Mouse (Mus musculus): Measurements from ENCODE around the gene Kcnf1. TPM values are rescaled to one million over a fixed set of nuclear protein-coding genes. Genes with fewer than 3 reads are reported as not detected.

Gene Kcnf1
- total and polyA plus RNA-seq, 3 experiments, result not detected

DNA sequence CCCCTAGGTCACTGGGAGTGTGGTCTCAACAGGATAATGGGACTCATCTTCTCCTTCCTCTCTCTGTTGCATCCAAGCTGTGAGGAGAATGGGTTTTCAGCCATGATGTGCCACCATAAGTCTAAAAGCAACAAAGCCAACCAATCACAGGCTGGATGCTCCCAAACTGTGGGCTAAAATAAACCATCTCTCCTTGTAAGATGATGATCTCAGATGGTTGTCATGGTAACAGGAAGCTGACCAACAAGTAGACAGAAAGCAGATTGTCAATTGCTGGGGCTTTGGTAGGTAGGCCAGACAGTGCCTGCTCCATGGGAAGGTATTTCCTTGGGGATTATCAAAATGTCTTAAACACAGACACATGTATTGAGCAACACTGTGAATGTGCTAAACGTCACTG lies 20.9 kb downstream of the Kcnf1 start:
- no peak overlapping the region for H3K27ac ChIP-seq (ENCODE audit: insufficient read depth, low read depth)
- H3K36me3 ChIP-seq (replicated peaks in 1 of 2; ENCODE audit: control insufficient read depth in 1 of 2, insufficient read depth in 1 of 2, low read length in 1 of 2), result no peaks in the 10 kb centered on the region
- DNase-seq (ENCODE audit: extremely low read depth), result no peak
- in situ Hi-C loops (cut with MboI; ENCODE audit: low pct_ligation_motif_present, low pct_unique_long_range_greater_than_20kb, low sequenced_read_pairs) (no loop called here), dilution Hi-C loops (cut with MboI; ENCODE audit: extremely low pct_ligation_motif_present, extremely low pct_unique_long_range_greater_than_20kb, low sequenced_read_pairs) (no loop called here)
- no peak overlapping the region for H3K4me2 ChIP-seq (ENCODE audit: insufficient read depth, low read depth, poor library complexity, severe bottlenecking)
- no peak overlapping the region for H3K4me3 ChIP-seq (replicated peaks in 1 of 3; ENCODE audit: low read depth in 2 of 3, low read length in 2 of 3, poor library complexity in 1 of 3)
- H3K79me2 ChIP-seq (replicated peaks; ENCODE audit: control insufficient read depth, extremely low read depth, insufficient read depth, poor library complexity, severe bottlenecking), result no peaks in the 10 kb centered on the region
- H3K9ac ChIP-seq (ENCODE audit: insufficient read depth, low read depth), result no peak overlapping the region
- no peaks in the 10 kb centered on the region for H3K9me3 ChIP-seq (replicated peaks; ENCODE audit: low read length)
- no peaks in the 10 kb centered on the region for H3K27me3 ChIP-seq (replicated peaks)
- 0 out of 4 replicates have a peak, but pooled peaks cover 0 to 2% of the 10 kb centered on the region in 2 experiments for H3K4me1 ChIP-seq (ENCODE audit: control insufficient read depth in 1 of 2, insufficient read depth in 2 of 2)
- TF ChIP-seq RCOR1 (conservative IDR thresholded peaks at IDR 0.05; ENCODE audit: low read depth, low read length) (no peak), TBP (conservative IDR thresholded peaks at IDR 0.05; ENCODE audit: low read depth, low read length) (no peak), CHD1 (IDR thresholded peaks at IDR 0.05; ENCODE audit: low read depth, low read length) (no peak), E2F4 (IDR thresholded peaks at IDR 0.05; ENCODE audit: insufficient replicate concordance, low read depth, low read length) (no peak), KAT2A (IDR thresholded peaks at IDR 0.05; ENCODE audit: insufficient replicate concordance, low read length) (no peak), USF1 (IDR thresholded peaks at IDR 0.05; ENCODE audit: low read depth, low read length) (no peak), ZMIZ1 (IDR thresholded peaks at IDR 0.05; ENCODE audit: low read depth, low read length) (no peak), JUN (IDR thresholded peaks at IDR 0.05; ENCODE audit: insufficient read depth, low read depth, low read length) (no peak), MAX (IDR thresholded peaks at IDR 0.05; ENCODE audit: low read length) (no peak), UBTF (IDR thresholded peaks at IDR 0.05; ENCODE audit: low read depth, low read length) (no peak), MAFK (IDR thresholded peaks at IDR 0.05; ENCODE audit: insufficient replicate concordance, low read length) (no peak), CHD2 (IDR thresholded peaks at IDR 0.05; ENCODE audit: low read length) (no peak), ZC3H11A (IDR thresholded peaks at IDR 0.05; ENCODE audit: low read depth, low read length) (no peak), ELF1 (IDR thresholded peaks at IDR 0.05; ENCODE audit: low read depth, low read length) (no peak), GABPA (IDR thresholded peaks at IDR 0.05; ENCODE audit: insufficient replicate concordance, low read depth, low read length) (no peak), SMC3 (IDR thresholded peaks at IDR 0.05; ENCODE audit: low read depth, low read length) (no peak), ZNF384 (IDR thresholded peaks at IDR 0.05; ENCODE audit: low read depth, low read length) (no peak), MXI1 (IDR thresholded peaks at IDR 0.05; ENCODE audit: low read depth, low read length) (no peak), RAD21 (IDR thresholded peaks at IDR 0.05; ENCODE audit: low read depth, low read length) (no peak), USF2 (conservative IDR thresholded peaks at IDR 0.05; ENCODE audit: low read depth, low read length) (no peak)

DNA sequence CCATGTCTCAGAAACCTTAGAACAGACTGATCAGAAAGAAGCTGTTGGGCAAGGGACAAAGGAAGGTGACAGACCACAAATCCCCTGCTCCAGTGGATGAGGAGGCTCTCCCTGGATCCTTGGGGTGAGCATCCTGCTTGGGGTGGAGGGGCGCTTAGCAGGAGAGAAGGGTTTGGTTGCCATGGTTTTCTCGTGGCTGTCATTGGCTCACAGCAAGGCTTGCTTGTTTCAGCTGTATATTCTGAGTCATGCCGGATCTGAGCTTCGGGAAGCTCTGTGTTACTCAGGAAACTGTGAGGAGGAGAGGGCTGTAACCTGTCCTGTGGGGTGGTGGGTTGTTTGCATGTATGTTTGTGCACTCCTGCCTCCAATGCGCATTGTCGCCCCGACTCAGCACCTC lies 23.8 kb downstream of the Kcnf1 start:
- in situ Hi-C loops (cut with MboI; ENCODE audit: low pct_ligation_motif_present, low pct_unique_long_range_greater_than_20kb, low sequenced_read_pairs) (no loop called here), dilution Hi-C loops (cut with MboI; ENCODE audit: extremely low pct_ligation_motif_present, extremely low pct_unique_long_range_greater_than_20kb, low sequenced_read_pairs) (no loop called here)
- no peak overlapping the region for H3K9ac ChIP-seq (ENCODE audit: insufficient read depth, low read depth)

More for the DNA sequence above, 23.8 kb downstream of the Kcnf1 start:
- Histone ChIP-seq H3K4me3 (replicated peaks in 1 of 3; ENCODE audit: low read depth in 2 of 3, low read length in 2 of 3, poor library complexity in 1 of 3) (no peak overlapping the region), H3K9me3 (replicated peaks; ENCODE audit: low read length) (no peaks in the 10 kb centered on the region), H3K4me1 (ENCODE audit: control insufficient read depth in 1 of 2, insufficient read depth in 2 of 2) (peaks cover 0 to 10% of the 10 kb centered on the region in 2 experiments; a peak in 2 of 4 replicates), H3K36me3 (replicated peaks in 1 of 2; ENCODE audit: control insufficient read depth in 1 of 2, insufficient read depth in 1 of 2, low read length in 1 of 2) (no peaks in the 10 kb centered on the region), H3K4me2 (ENCODE audit: insufficient read depth, low read depth, poor library complexity, severe bottlenecking) (no peak overlapping the region), H3K27ac (ENCODE audit: insufficient read depth, low read depth) (no peak overlapping the region), H3K79me2 (replicated peaks; ENCODE audit: control insufficient read depth, extremely low read depth, insufficient read depth, poor library complexity, severe bottlenecking) (no peaks in the 10 kb centered on the region), H3K27me3 (replicated peaks) (no peaks in the 10 kb centered on the region)
- DNase-seq (ENCODE audit: extremely low read depth), result no peak
- TF ChIP-seq UBTF (IDR thresholded peaks at IDR 0.05; ENCODE audit: low read depth, low read length), result no peak
- no peak for TF ChIP-seq BHLHE40 (IDR thresholded peaks at IDR 0.05; ENCODE audit: low read depth, low read length)
- no peak for TF ChIP-seq ZNF384 (IDR thresholded peaks at IDR 0.05; ENCODE audit: low read depth, low read length)
- no peak for TF ChIP-seq ZC3H11A (IDR thresholded peaks at IDR 0.05; ENCODE audit: low read depth, low read length)
- TF ChIP-seq KAT2A (IDR thresholded peaks at IDR 0.05; ENCODE audit: insufficient replicate concordance, low read length), result no peak
- TF ChIP-seq RAD21 (IDR thresholded peaks at IDR 0.05; ENCODE audit: low read depth, low read length), result no peak
- TF ChIP-seq ETS1 (conservative IDR thresholded peaks at IDR 0.05; ENCODE audit: low read depth, low read length), result no peak
- TF ChIP-seq MEF2A (IDR thresholded peaks at IDR 0.05; ENCODE audit: borderline replicate concordance, low read depth, low read length), result no peak
- TF ChIP-seq USF1 (IDR thresholded peaks at IDR 0.05; ENCODE audit: low read depth, low read length), result no peak
- no peak for TF ChIP-seq TBP (conservative IDR thresholded peaks at IDR 0.05; ENCODE audit: low read depth, low read length)
- no peak for TF ChIP-seq NELFE (IDR thresholded peaks at IDR 0.05; ENCODE audit: low read depth, low read length)
- no peak for TF ChIP-seq MAFK (IDR thresholded peaks at IDR 0.05; ENCODE audit: insufficient replicate concordance, low read length)
- TF ChIP-seq POLR2A (IDR thresholded peaks at IDR 0.05; ENCODE audit: low read depth, low read length), result no peak
- TF ChIP-seq ZKSCAN1 (IDR thresholded peaks at IDR 0.05; ENCODE audit: borderline replicate concordance, low read depth, low read length), result no peak
- no peak for TF ChIP-seq IRF4 (IDR thresholded peaks at IDR 0.05; ENCODE audit: low read depth, low read length)

Measured in CH12.LX (cell line).